Mouse (Mus musculus) E14TG2a.4 (cell line): ENCODE data around the gene Lrrc31.
"Not testable (repeated sequence)": the region's sequence is repeated elsewhere in the genome, so short reads cannot be mapped to it uniquely, and the experiment has no call there.

Experiments used
- CTCF ChIP-seq: conservative IDR thresholded peaks from 2 replicates; pipeline ENCODE4 v1.5.1; 2014; ENCODE audit warnings: low read length
- POU5F1 ChIP-seq: IDR thresholded peaks from 2 replicates; pipeline ENCODE4 v1.6.1; 2014; ENCODE audit warnings: low read length, borderline replicate concordance

- TF ChIP-seq CTCF, POU5F1: not testable (repeated sequence)
Observed at GRCm38 (mm10) chr3:30699711-30700505, at the start of gene Lrrc31.
